Mouse (Mus musculus) spleen, postnatal 10 days (tissue): ENCODE measurements around the gene Cmc2.

Source experiments
- DNase-seq, 2 experiments: peaks; one replicate each; pipeline ENCODE4 v3.0.0; 2021 to 2022; ENCODE audit warnings: low spot score in 2 of 2

The Cmc2 gene

DNA sequence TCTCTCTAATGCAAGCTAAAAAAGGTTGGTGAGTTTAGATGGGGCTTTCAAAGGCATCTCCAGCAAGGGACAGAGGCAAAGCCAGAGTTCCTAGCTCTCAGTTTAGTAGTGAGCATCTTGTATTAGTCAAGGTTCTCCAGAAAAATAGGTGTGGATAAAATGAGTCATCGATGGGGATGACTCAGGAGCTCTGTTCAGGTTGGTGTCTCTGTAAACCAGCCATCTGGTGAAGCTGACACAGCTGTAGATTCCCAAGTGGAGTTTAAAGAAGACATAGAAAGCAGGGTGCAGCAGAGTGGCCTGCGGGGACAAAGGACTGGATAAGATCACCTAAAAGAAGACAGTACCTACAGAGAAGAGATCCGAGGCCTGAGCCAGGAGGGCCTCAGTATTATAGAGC is 73.2 kb downstream of the Cmc2 start:
- no peak for DNase-seq

- DNase-seq = no peak
These were observed 78.6 kb downstream of the Cmc2 start for GRCm38 (mm10) chr8:116842678-116843077.
